Mouse (Mus musculus) liver (tissue): ENCODE results near the gene 2410137M14Rik.
"Not testable (repeated sequence)": the region's sequence is repeated elsewhere in the genome, so short reads cannot be mapped to it uniquely, and the experiment has no call there.

Experiments
- DNase-seq: peaks from one replicate; pipeline ENCODE4 v3.0.0-alpha.2; 2020; ENCODE audit warnings: mixed read lengths

2410137M14Rik gene

GRCm38 (mm10) chr17:36981221-36981813 is at the start of gene 2410137M14Rik:
TSS of gene 2410137M14Rik (minus strand) at chr17:36981237.
- DNase-seq: no peak

GRCm38 (mm10) chr17:37029162-37029561 is 48.1 kb upstream of the 2410137M14Rik start:
- no peak for DNase-seq

GRCm38 (mm10) chr17:37028683-37029120 is 47.7 kb upstream of the 2410137M14Rik start:
- peak; percentile 80 for DNase-seq

- DNase-seq: peak; percentile 17
These were observed 47.2 kb upstream of the 2410137M14Rik start for GRCm38 (mm10) chr17:37028212-37028611.

GRCm38 (mm10) chr17:37027486-37027885 is 46.4 kb upstream of the 2410137M14Rik start:
- DNase-seq: no peak

- DNase-seq: no peak
These were observed 45.4 kb upstream of the 2410137M14Rik start for GRCm38 (mm10) chr17:37026425-37026824.

GRCm38 (mm10) chr17:37022628-37023576 is 41.9 kb upstream of the 2410137M14Rik start, which contains the start of gene Mog:
TSS of gene Mog (minus strand) at chr17:37023398.
- DNase-seq: no peak

GRCm38 (mm10) chr17:37019242-37019641 is 38.2 kb upstream of the 2410137M14Rik start:
- not testable (repeated sequence) for DNase-seq

- DNase-seq: no peak
These were observed 37.3 kb upstream of the 2410137M14Rik start for GRCm38 (mm10) chr17:37018328-37018727.

GRCm38 (mm10) chr17:37016333-37016732 is 35.3 kb upstream of the 2410137M14Rik start:
- DNase-seq: no peak

GRCm38 (mm10) chr17:37012141-37012540 is 31.1 kb upstream of the 2410137M14Rik start:
- no peak for DNase-seq

GRCm38 (mm10) chr17:37011719-37012118 is 30.7 kb upstream of the 2410137M14Rik start:
- no peak for DNase-seq

- DNase-seq: no peak
These were observed 28.5 kb upstream of the 2410137M14Rik start for GRCm38 (mm10) chr17:37009460-37010042.

GRCm38 (mm10) chr17:37008161-37008560 is 27.1 kb upstream of the 2410137M14Rik start:
- DNase-seq: no peak

GRCm38 (mm10) chr17:37003366-37003765 is 22.3 kb upstream of the 2410137M14Rik start:
- no peak for DNase-seq

- DNase-seq: peak; percentile 53
These were observed 21.6 kb upstream of the 2410137M14Rik start for GRCm38 (mm10) chr17:37002364-37003330.

- DNase-seq: no peak
These were observed 19.8 kb upstream of the 2410137M14Rik start, which contains the start of gene Zfp57 for GRCm38 (mm10) chr17:37000863-37001262. TSS of gene Zfp57 (plus strand) at chr17:37001163.

- DNase-seq: no peak
These were observed 17.4 kb upstream of the 2410137M14Rik start for GRCm38 (mm10) chr17:36998477-36998876.

- peak; percentile 79 for DNase-seq
These were observed 16.1 kb upstream of the 2410137M14Rik start for GRCm38 (mm10) chr17:36997033-36997735.

- DNase-seq: no peak
These were observed 14.4 kb upstream of the 2410137M14Rik start for GRCm38 (mm10) chr17:36995448-36995847.

- no peak for DNase-seq
These were observed 13.5 kb upstream of the 2410137M14Rik start for GRCm38 (mm10) chr17:36994528-36994927.
